Mouse (Mus musculus) heart, postnatal 0 days (tissue): ENCODE results near the gene Ybey. TPM values are rescaled to one million over a fixed set of nuclear protein-coding genes. Genes with fewer than 3 reads are reported as not detected.

Source experiments
- ATAC-seq: fragments of 200-750 bp; cut with Nextera tagmentation; 2 replicates; pipeline ENCODE4 v1.8.0; 2017; ENCODE audit warnings: low read depth, moderate number of reproducible peaks, moderate library complexity; ENCODE audit not compliant: insufficient read depth
- DNase-seq: peaks from one replicate; pipeline ENCODE4 v3.0.0-alpha.2; 2016; ENCODE audit warnings: low spot score
- H3K27ac ChIP-seq: fragments of 300-500 bp; sonication (generic); 2 replicates; pipeline ENCODE4 v1.5.1; 2014; ENCODE audit warnings: low read depth, mild to moderate bottlenecking
- H3K27me3 ChIP-seq: fragments of 300-500 bp; sonication (generic); 2 replicates; pipeline ENCODE4 v1.6.1; 2014; ENCODE audit warnings: low read length, mixed read lengths; ENCODE audit not compliant: control insufficient read depth, insufficient read depth
- H3K36me3 ChIP-seq: fragments of 300-500 bp; sonication (generic); replicated peaks from 2 replicates; pipeline ENCODE4 v1.6.1; 2014; ENCODE audit warnings: low read length, mixed read lengths; ENCODE audit not compliant: control insufficient read depth, insufficient read depth
- H3K4me1 ChIP-seq: fragments of 300-500 bp; sonication (generic); 2 replicates; pipeline ENCODE4 v1.6.1; 2014; ENCODE audit warnings: antibody characterized with exemption; ENCODE audit not compliant: control insufficient read depth, insufficient read depth
- H3K4me2 ChIP-seq: fragments of 300-500 bp; sonication (generic); 2 replicates; pipeline ENCODE4 v1.6.1; 2014; ENCODE audit warnings: low read depth, mild to moderate bottlenecking, low read length, moderate library complexity
- H3K4me3 ChIP-seq: fragments of 300-500 bp; sonication (generic); 2 replicates; pipeline ENCODE4 v1.5.1; 2014; ENCODE audit warnings: low read depth, low read length
- H3K9ac ChIP-seq: fragments of 300-500 bp; sonication (generic); replicated peaks from 2 replicates; pipeline ENCODE4 v1.6.1; 2014; ENCODE audit warnings: low read depth, low read length, mixed read lengths
- H3K9me3 ChIP-seq: fragments of 300-500 bp; sonication (generic); replicated peaks from 2 replicates; pipeline ENCODE4 v1.6.1; 2016; ENCODE audit warnings: low read length; ENCODE audit not compliant: control insufficient read depth
- CTCF ChIP-seq: IDR thresholded peaks from 2 replicates; pipeline ENCODE4 v1.5.1; 2016; ENCODE audit warnings: antibody characterized with exemption, control low read depth, low read depth
- EP300 ChIP-seq: IDR thresholded peaks from 2 replicates; pipeline ENCODE4 v1.6.1; 2016; ENCODE audit warnings: antibody characterized with exemption, low read depth
- WGBS: fragments of 180-500 bp; shearing (Covaris S2); extraction: QIAGEN DNeasy Blood & Tissue Kit; methylation state at CpG from one replicate; pipeline ENCODE4 v1.1.7; 2014; 5-methylcytosine and 5-hydroxymethylcytosine counted together
- polyA plus RNA-seq: library from polyadenylated mRNA; unstranded; fragments of >200 nt; fragmentation: Nextera tagmentation; extraction: Ambion mirVana; gene quantifications from 2 replicates; pipeline ENCODE4 v1.2.1, GENCODE M21; 2015
- total RNA-seq: library from RNA; depleted of rRNA; stranded (reverse); fragments of >200 nt; gene quantifications from 2 replicates; pipeline ENCODE4 v1.2.3, GENCODE M21; 2014; ENCODE audit warnings: low replicate concordance; rRNA removed

Ybey gene
- total RNA-seq, result 3.0 and 6.3 TPM in 2 replicates
- polyA plus RNA-seq, result 4.5 TPM in 2 replicates

GRCm38 (mm10) chr10:76468203-76469162 lies at the start of gene Ybey, which contains the start of gene Mcm3ap:
Gene Ybey (minus strand): TSS chr10:76469114.
Gene Mcm3ap (plus strand): TSS chr10:76468927.
- ATAC-seq (peak; percentile 96), DNase-seq (peak; percentile 90)
- Histone ChIP-seq H3K9ac (peak within 1 kb of the TSS; percentile 86), H3K4me2 (peak within 1 kb of the TSS; percentile 73), H3K27ac (peak within 1 kb of the TSS; percentile 87), H3K4me3 (peak within 1 kb of the TSS; percentile 77), H3K36me3 (peaks cover 27% of the 10 kb centered on the region), H3K27me3 (no peaks in the 10 kb centered on the region), H3K9me3 (no peaks in the 10 kb centered on the region), H3K4me1 (no peaks in the 10 kb centered on the region)
- TF ChIP-seq EP300, result peak; percentile 59; the same call in 1 of the 2 replicates
- peak; percentile 30 for TF ChIP-seq CTCF
- WGBS, result under 1% methylated on average over 55 of the region's 55 CpGs

DNA sequence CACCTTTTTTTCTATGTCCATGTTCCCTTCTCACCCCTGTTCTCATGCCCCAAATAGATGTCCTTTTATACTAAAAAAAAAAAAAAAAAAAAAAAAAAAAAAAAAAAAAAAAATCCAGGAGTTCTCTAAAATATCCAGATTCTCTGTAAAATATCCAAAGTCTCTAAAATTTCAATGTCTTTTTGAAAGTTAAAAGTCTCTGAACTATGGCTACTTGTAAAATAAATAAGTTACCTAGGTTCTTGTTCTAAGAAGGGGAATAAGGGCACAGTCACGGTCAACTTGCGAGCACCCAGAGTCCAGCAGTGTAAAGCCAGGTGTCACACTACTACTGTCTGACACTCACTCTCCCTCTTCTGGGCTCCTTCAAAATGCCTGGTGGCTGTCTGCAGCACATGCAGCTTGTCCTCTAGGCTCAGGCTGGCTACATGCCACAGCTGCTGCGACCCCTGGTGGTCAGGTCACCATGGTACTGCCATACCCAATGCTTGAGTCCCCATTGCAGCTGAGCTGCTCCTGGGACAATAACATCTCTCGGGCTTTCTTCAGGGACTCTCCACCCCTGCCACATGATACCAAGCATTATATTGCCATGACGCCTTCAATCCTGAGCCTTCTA lies 44.2 kb upstream of the Ybey start:
- no peaks in the 10 kb centered on the region for H3K4me1 ChIP-seq
- H3K9me3 ChIP-seq, result no peaks in the 10 kb centered on the region; the same call in 1 of the 2 replicates
- DNase-seq, result peak; percentile 87
- H3K9ac ChIP-seq, result no peak overlapping the region
- H3K27ac ChIP-seq, result no peak overlapping the region
- peak; percentile 95 for ATAC-seq
- H3K36me3 ChIP-seq, result peaks cover 61% of the 10 kb centered on the region
- H3K4me3 ChIP-seq, result no peak overlapping the region
- TF ChIP-seq EP300 (no peak), CTCF (peak; percentile 97)
- no peaks in the 10 kb centered on the region for H3K27me3 ChIP-seq
- WGBS, result 33% methylated on average over 5 of the region's 5 CpGs
- H3K4me2 ChIP-seq, result no peak overlapping the region

- Histone ChIP-seq H3K4me1 (no peaks in the 10 kb centered on the region), H3K4me2 (no peak overlapping the region), H3K9ac (no peak overlapping the region), H3K36me3 (peaks cover 91% of the 10 kb centered on the region), H3K27ac (no peak overlapping the region), H3K9me3 (no peaks in the 10 kb centered on the region), H3K27me3 (no peaks in the 10 kb centered on the region), H3K4me3 (no peak overlapping the region)
- DNase-seq (no peak), ATAC-seq (no peak)
- TF ChIP-seq CTCF (no peak), EP300 (no peak)
- 87% methylated on average over 7 of the region's 7 CpGs for WGBS
Measured at GRCm38 (mm10) chr10:76505865-76506264, 37.0 kb upstream of the Ybey start.

- WGBS, result 89% methylated on average over 11 of the region's 11 CpGs
- Histone ChIP-seq H3K9me3 (no peaks in the 10 kb centered on the region), H3K4me1 (no peaks in the 10 kb centered on the region), H3K4me2 (no peak overlapping the region), H3K9ac (no peak overlapping the region), H3K27ac (no peak overlapping the region), H3K27me3 (no peaks in the 10 kb centered on the region), H3K36me3 (peaks cover 91% of the 10 kb centered on the region), H3K4me3 (no peak overlapping the region)
- ATAC-seq, result no peak
- DNase-seq, result no peak
- TF ChIP-seq EP300, result no peak
- no peak for TF ChIP-seq CTCF
Measured at GRCm38 (mm10) chr10:76504271-76504943, 35.5 kb upstream of the Ybey start.

- WGBS, result 89% methylated on average over 4 of the region's 4 CpGs
- Histone ChIP-seq H3K9ac (no peak overlapping the region), H3K4me3 (no peak overlapping the region), H3K27ac (no peak overlapping the region), H3K4me2 (no peak overlapping the region), H3K9me3 (no peaks in the 10 kb centered on the region), H3K36me3 (peaks cover 91% of the 10 kb centered on the region), H3K4me1 (peaks cover 11% of the 10 kb centered on the region; the same call in 1 of the 2 replicates), H3K27me3 (no peaks in the 10 kb centered on the region)
- TF ChIP-seq EP300 (no peak), CTCF (no peak)
- ATAC-seq (no peak), DNase-seq (no peak)
Measured at GRCm38 (mm10) chr10:76497522-76497921, 28.6 kb upstream of the Ybey start.
